Mouse (Mus musculus) limb, embryonic 11.5 days (tissue): ENCODE measurements around the gene Gm20075. TPM values are rescaled to one million over a fixed set of nuclear protein-coding genes. Genes with fewer than 3 reads are reported as not detected.
A peak's percentile ranks its signal among the peaks of the same experiment; 100 is the strongest.
"Not testable (repeated sequence)": the region's sequence is repeated elsewhere in the genome, so short reads cannot be mapped to it uniquely, and the experiment has no call there.

ENCODE experiments used
- ATAC-seq: fragments of 200-750 bp; cut with Nextera tagmentation; 2 replicates; pipeline ENCODE4 v1.8.0; 2017; ENCODE audit warnings: low read depth; ENCODE audit not compliant: insufficient number of reproducible peaks, low FRiP score, low TSS enrichment
- DNase-seq: peaks from one replicate; pipeline ENCODE4 v3.0.0-alpha.2; 2015; ENCODE audit warnings: low spot score
- H3K27ac ChIP-seq: fragments of 300-500 bp; sonication (generic); replicated peaks from 2 replicates; pipeline ENCODE4 v1.5.1; 2014; ENCODE audit warnings: low read depth, mild to moderate bottlenecking, low read length
- H3K27me3 ChIP-seq: fragments of 300-500 bp; sonication (generic); 2 replicates; pipeline ENCODE4 v1.6.1; 2014; ENCODE audit warnings: mild to moderate bottlenecking, low read length, mixed read lengths; ENCODE audit not compliant: control insufficient read depth, insufficient read depth
- H3K36me3 ChIP-seq: fragments of 300-500 bp; sonication (generic); 2 replicates; pipeline ENCODE4 v1.6.1; 2014; ENCODE audit warnings: mild to moderate bottlenecking, low read length, moderate library complexity, mixed read lengths; ENCODE audit not compliant: control insufficient read depth, insufficient read depth
- H3K4me1 ChIP-seq: fragments of 300-500 bp; sonication (generic); 2 replicates; pipeline ENCODE4 v1.6.1; 2014; ENCODE audit warnings: low read length, mixed read lengths; ENCODE audit not compliant: control insufficient read depth, insufficient read depth
- H3K4me2 ChIP-seq: fragments of 300-500 bp; sonication (generic); 2 replicates; pipeline ENCODE4 v1.6.1; 2014; ENCODE audit warnings: low read depth, mild to moderate bottlenecking, moderate library complexity; ENCODE audit not compliant: severe bottlenecking
- H3K4me3 ChIP-seq: fragments of 300-500 bp; sonication (generic); 2 replicates; pipeline ENCODE4 v1.5.1; 2014; ENCODE audit warnings: low read depth, low read length
- H3K9ac ChIP-seq: fragments of 300-500 bp; sonication (generic); 2 replicates; pipeline ENCODE4 v1.6.1; 2014; ENCODE audit warnings: mild to moderate bottlenecking, low read length
- H3K9me3 ChIP-seq: fragments of 300-500 bp; sonication (generic); 2 replicates; pipeline ENCODE4 v1.6.1; 2016; ENCODE audit warnings: low read length; ENCODE audit not compliant: control insufficient read depth
- WGBS: fragments of 180-500 bp; shearing (Covaris S2); extraction: QIAGEN DNeasy Blood & Tissue Kit; methylation state at CpG from one replicate; pipeline ENCODE4 v1.1.7; 2014; 5-methylcytosine and 5-hydroxymethylcytosine counted together
- polyA plus RNA-seq: library from polyadenylated mRNA; unstranded; fragments of >200 nt; fragmentation: Nextera tagmentation; extraction: Ambion mirVana; gene quantifications from 2 replicates; pipeline ENCODE4 v1.2.1, GENCODE M21; 2014

Gene Gm20075
- polyA plus RNA-seq = 38.0 and 38.8 TPM in 2 replicates

- WGBS = 81% methylated on average over 3 of the region's 3 CpGs
- not testable (repeated sequence) for ATAC-seq, H3K9me3 ChIP-seq
Measured at GRCm38 (mm10) chr13:96081276-96081675, at the start of gene Gm20075. Gene Gm20075, minus strand, starts transcription at chr13:96081376.

DNA sequence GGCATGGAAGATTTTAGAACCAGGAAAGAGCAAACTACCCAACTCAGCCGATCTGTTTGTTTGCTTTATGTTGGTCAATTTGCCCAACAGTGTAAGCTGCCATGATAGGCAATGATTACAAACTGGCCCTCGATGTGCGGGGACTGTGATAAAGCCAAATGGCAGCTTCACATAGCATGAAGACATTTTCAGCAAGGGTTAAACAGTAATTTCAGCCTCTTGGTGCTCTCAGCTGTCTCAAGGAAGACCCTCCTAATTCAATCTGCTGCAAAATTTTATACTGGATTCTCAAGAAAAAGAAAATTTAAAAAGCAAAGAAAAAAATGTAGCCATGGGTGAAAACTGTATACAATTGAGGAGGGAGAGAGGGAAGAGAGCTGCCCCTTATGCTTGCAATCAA is 47.9 kb upstream of the Gm20075 start:
- no peak for ATAC-seq

More at GRCm38 (mm10) chr13:96081276-96081675, at the start of gene Gm20075:
- H3K4me2 ChIP-seq, H3K4me1 ChIP-seq, H3K27me3 ChIP-seq, H3K36me3 ChIP-seq, H3K4me3 ChIP-seq, H3K9ac ChIP-seq, H3K27ac ChIP-seq, DNase-seq: not testable (repeated sequence)

GRCm38 (mm10) chr13:96126669-96127068 is 45.5 kb upstream of the Gm20075 start:
- 85% methylated on average over 6 of the region's 6 CpGs for WGBS
- H3K9ac ChIP-seq = no peak overlapping the region
- H3K9me3 ChIP-seq = no peaks in the 10 kb centered on the region
- no peak for DNase-seq
- no peak overlapping the region for H3K4me2 ChIP-seq
- ATAC-seq = no peak
- H3K36me3 ChIP-seq = no peaks in the 10 kb centered on the region
- H3K4me3 ChIP-seq = no peak overlapping the region
- peaks cover under 1% of the 10 kb centered on the region; the same call in 1 of the 2 replicates for H3K4me1 ChIP-seq
- H3K27me3 ChIP-seq = peaks cover 27% of the 10 kb centered on the region
- H3K27ac ChIP-seq = no peak overlapping the region

More for the DNA sequence above, 47.9 kb upstream of the Gm20075 start:
- no peak overlapping the region for H3K4me3 ChIP-seq
- 89% methylated on average over 3 of the region's 3 CpGs for WGBS
- DNase-seq = peak; percentile 15
- H3K4me1 ChIP-seq = peaks cover 6% of the 10 kb centered on the region; the same call in 1 of the 2 replicates
- no peaks in the 10 kb centered on the region for H3K36me3 ChIP-seq
- peaks cover 46% of the 10 kb centered on the region for H3K27me3 ChIP-seq
- no peak overlapping the region for H3K27ac ChIP-seq
- H3K9ac ChIP-seq = no peak overlapping the region
- H3K4me2 ChIP-seq = no peak overlapping the region
- no peaks in the 10 kb centered on the region for H3K9me3 ChIP-seq

- H3K9ac ChIP-seq = no peak overlapping the region
- DNase-seq (no peak), ATAC-seq (no peak)
- no peak overlapping the region for H3K4me3 ChIP-seq
- peaks cover 14% of the 10 kb centered on the region for H3K27me3 ChIP-seq
- H3K4me1 ChIP-seq = no peaks in the 10 kb centered on the region
- H3K9me3 ChIP-seq = no peaks in the 10 kb centered on the region
- H3K27ac ChIP-seq = no peak overlapping the region
- no peak overlapping the region for H3K4me2 ChIP-seq
- WGBS = 74% methylated on average over 5 of the region's 5 CpGs
- H3K36me3 ChIP-seq = no peaks in the 10 kb centered on the region
Measured at GRCm38 (mm10) chr13:96125011-96125410, 43.8 kb upstream of the Gm20075 start.

GRCm38 (mm10) chr13:96112711-96113110 is 31.5 kb upstream of the Gm20075 start:
- Histone ChIP-seq H3K36me3 (no peaks in the 10 kb centered on the region), H3K27me3 (no peaks in the 10 kb centered on the region), H3K27ac (no peak overlapping the region), H3K4me3 (no peak overlapping the region), H3K4me2 (no peak overlapping the region), H3K9me3 (no peaks in the 10 kb centered on the region), H3K4me1 (no peaks in the 10 kb centered on the region), H3K9ac (no peak overlapping the region)
- 84% methylated on average over 2 of the region's 2 CpGs for WGBS
- DNase-seq (no peak), ATAC-seq (no peak)

- WGBS = 95% methylated on average over 3 of the region's 3 CpGs
- Histone ChIP-seq H3K4me3 (no peak overlapping the region), H3K9me3 (no peaks in the 10 kb centered on the region), H3K36me3 (no peaks in the 10 kb centered on the region), H3K9ac (no peak overlapping the region), H3K27me3 (no peaks in the 10 kb centered on the region), H3K4me2 (no peak overlapping the region), H3K4me1 (no peaks in the 10 kb centered on the region), H3K27ac (no peak overlapping the region)
- no peak for DNase-seq
- no peak for ATAC-seq
Measured at GRCm38 (mm10) chr13:96110767-96111166, 29.6 kb upstream of the Gm20075 start.

- ATAC-seq (no peak), DNase-seq (no peak)
- no peak overlapping the region for H3K4me2 ChIP-seq
- no peak overlapping the region for H3K27ac ChIP-seq
- no peaks in the 10 kb centered on the region for H3K36me3 ChIP-seq
- 74% methylated on average over 4 of the region's 4 CpGs for WGBS
- H3K27me3 ChIP-seq = no peaks in the 10 kb centered on the region
- no peaks in the 10 kb centered on the region for H3K4me1 ChIP-seq
- no peak overlapping the region for H3K4me3 ChIP-seq
- no peaks in the 10 kb centered on the region for H3K9me3 ChIP-seq
- no peak overlapping the region for H3K9ac ChIP-seq
Measured at GRCm38 (mm10) chr13:96106367-96106766, 25.2 kb upstream of the Gm20075 start.

DNA sequence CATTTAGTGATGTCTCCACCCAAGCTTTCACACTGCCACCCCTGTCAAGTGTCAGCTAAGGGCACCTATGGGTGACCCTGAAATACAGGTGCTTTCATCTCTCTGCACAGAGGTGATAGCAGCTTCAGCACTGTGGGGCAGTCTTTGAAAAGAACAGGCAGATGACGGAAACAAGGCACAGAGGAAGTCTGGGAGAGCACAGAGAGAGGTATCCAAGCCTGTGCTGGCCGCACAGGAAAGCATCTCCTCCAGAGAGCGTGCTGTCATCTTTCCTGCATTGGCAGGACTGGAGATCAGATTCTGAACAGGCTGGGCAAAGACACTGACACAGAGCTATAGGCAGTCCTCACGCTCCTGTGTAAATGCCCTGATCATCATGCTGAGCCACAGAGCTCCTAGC is 9.8 kb upstream of the Gm20075 start:
- ATAC-seq = no peak

More for the DNA sequence above, 9.8 kb upstream of the Gm20075 start:
- H3K27ac ChIP-seq = no peak overlapping the region
- no peak overlapping the region for H3K4me2 ChIP-seq
- H3K4me1 ChIP-seq = no peaks in the 10 kb centered on the region
- H3K4me3 ChIP-seq = no peak overlapping the region
- no peaks in the 10 kb centered on the region for H3K9me3 ChIP-seq
- H3K27me3 ChIP-seq = no peaks in the 10 kb centered on the region
- H3K36me3 ChIP-seq = no peaks in the 10 kb centered on the region
- H3K9ac ChIP-seq = no peak overlapping the region
- 80% methylated on average over 4 of the region's 4 CpGs for WGBS
- DNase-seq = no peak
